Mouse (Mus musculus) brain, embryonic 14.5 days (tissue): ENCODE data around the gene Med13l.

Experiments used
- CTCF ChIP-seq: fragments of 200-500 bp; IDR thresholded peaks from 2 replicates; pipeline ENCODE4 v1.5.1; 2012; ENCODE audit warnings: inconsistent platforms, mild to moderate bottlenecking, moderate library complexity, borderline replicate concordance; ENCODE audit not compliant: insufficient read depth, insufficient read length; ENCODE audit errors: extremely low read depth
- POLR2A ChIP-seq: fragments of 200-500 bp; IDR thresholded peaks from 2 replicates; pipeline ENCODE4 v1.6.1; 2012; ENCODE audit warnings: mild to moderate bottlenecking, inconsistent platforms, borderline replicate concordance; ENCODE audit not compliant: poor library complexity, insufficient read depth, insufficient read length, severe bottlenecking; ENCODE audit errors: extremely low read depth

DNA sequence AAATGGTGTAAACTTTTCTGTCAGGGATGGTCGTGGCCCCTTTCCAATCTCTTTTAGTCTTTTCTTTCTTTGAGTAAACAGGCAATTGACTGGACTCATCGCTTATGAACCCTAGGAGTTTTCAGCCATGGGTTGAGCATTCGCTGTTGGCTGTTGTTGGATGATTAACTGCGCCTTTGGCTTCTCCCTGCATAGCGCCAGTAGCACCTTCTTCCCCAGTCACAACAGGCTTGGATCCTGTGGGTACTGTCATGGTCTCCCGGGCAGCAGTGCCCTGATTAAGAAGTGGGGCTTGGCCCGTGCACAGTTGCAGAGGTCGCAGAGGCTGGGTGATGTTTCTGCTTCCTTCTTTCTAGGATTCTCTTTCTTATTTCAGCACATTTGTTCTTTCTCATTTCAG lies 124.7 kb downstream of the Med13l start:
- no peak for TF ChIP-seq CTCF
- TF ChIP-seq POLR2A, result no peak
